Mouse (Mus musculus) T-helper 17 cell (primary cell): ENCODE measurements around the gene Tmco5b.

ENCODE experiments used
- in situ Hi-C, 2 experiments: fragments of 300-600 bp; cut with MboI, MseI; formaldehyde crosslinking; loops; 1 replicate in 1 of 2; 2 replicates in 1 of 2; pipeline ENCODE4 v1.15.1; 2025; ENCODE audit warnings: high pct_unique_total_duplicates in 2 of 2

Tmco5b gene

GRCm38 (mm10) chr2:113285432-113285831, at the start of gene Tmco5b:
TSS of gene Tmco5b (plus strand) at chr2:113285732.
- in situ Hi-C loops: no loop called here

- in situ Hi-C loops: no loop called here
Observed at GRCm38 (mm10) chr2:113236993-113237392, 48.5 kb upstream of the Tmco5b start.

- in situ Hi-C loops: no loop called here
Observed at GRCm38 (mm10) chr2:113238871-113239270, 46.7 kb upstream of the Tmco5b start.

GRCm38 (mm10) chr2:113302349-113303239, 17.1 kb downstream of the Tmco5b start:
- in situ Hi-C loops: loop anchor here in 1 of 2 experiments (5.0 to 10.0 kb wide), 2 partner anchors 132 to 525 kb away; no protein-coding TSS in a partner anchor

- in situ Hi-C loops: loop anchor here in 1 of 2 experiments (5.0 to 10.0 kb wide), 2 partner anchors 132 to 526 kb away; no protein-coding TSS in a partner anchor
Observed at GRCm38 (mm10) chr2:113303240-113303538, 17.7 kb downstream of the Tmco5b start.

- in situ Hi-C loops: loop anchor here (5.0 to 10.0 kb wide), 2 partner anchors 129 to 508 kb away; no protein-coding TSS in a partner anchor
Observed at GRCm38 (mm10) chr2:113305339-113305738, 19.8 kb downstream of the Tmco5b start.

GRCm38 (mm10) chr2:113311211-113311610, 25.7 kb downstream of the Tmco5b start:
- in situ Hi-C loops: no loop called here

GRCm38 (mm10) chr2:113323016-113323415, 37.5 kb downstream of the Tmco5b start:
- in situ Hi-C loops: no loop called here

GRCm38 (mm10) chr2:113333799-113334541, 48.4 kb downstream of the Tmco5b start:
- in situ Hi-C loops: no loop called here

- in situ Hi-C loops: no loop called here
Observed at GRCm38 (mm10) chr2:113335561-113336294, 50.2 kb downstream of the Tmco5b start.

GRCm38 (mm10) chr2:113344536-113344935, 59.0 kb downstream of the Tmco5b start:
- in situ Hi-C loops: no loop called here
